Mouse (Mus musculus) adrenal gland, adult 10 weeks (tissue): ENCODE data around the gene Olfr884. TPM values are rescaled to one million over a fixed set of nuclear protein-coding genes. Genes with fewer than 3 reads are reported as not detected.

Experiments used
- polyA plus RNA-seq: library from polyadenylated mRNA; stranded (reverse); fragments of 350-450 nt; fragmentation: Illumina TruSeq; extraction: RNeasy Lipid Tissue Mini Kit (QIAGEN cat#74804); gene quantifications from one replicate; pipeline ENCODE4 v1.2.3, GENCODE M21; 2014; ENCODE audit warnings: low read depth, low replicate concordance

Olfr884 gene
- polyA plus RNA-seq: not detected

GRCm38 (mm10) chr9:38046255-38046654, at the start of gene Olfr884:
Gene Olfr884 (plus strand): TSS chr9:38046555.

DNA sequence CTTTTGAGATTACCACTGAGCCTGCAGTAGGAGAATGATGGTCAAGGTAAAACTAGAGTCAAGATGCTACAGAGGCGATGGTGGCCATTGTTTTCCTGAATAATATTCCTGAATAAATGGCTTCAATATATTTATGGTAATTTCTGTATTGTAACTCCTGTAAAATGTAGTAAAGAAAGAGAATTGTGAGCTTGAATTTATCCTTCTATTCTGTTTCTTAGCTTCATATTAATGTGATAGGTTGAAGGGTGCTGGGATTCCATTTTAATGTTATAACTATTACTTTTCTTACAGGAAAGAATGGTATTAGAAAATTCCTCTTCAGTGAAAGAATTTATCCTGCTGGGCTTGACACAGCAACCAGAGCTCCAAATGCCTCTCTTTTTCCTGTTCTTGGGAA, 20.8 kb upstream of the Olfr884 start, which contains the start of gene Olfr883:
Gene Olfr883 (plus strand): TSS at position 301 of the 400 bp plus-strand sequence.

GRCm38 (mm10) chr9:38061022-38061421, 14.7 kb downstream of the Olfr884 start, which contains the start of gene Olfr885:
Gene Olfr885 (plus strand): TSS chr9:38061322.

GRCm38 (mm10) chr9:38083772-38084171, 37.4 kb downstream of the Olfr884 start, which contains the start of gene Olfr887:
Gene Olfr887 (plus strand): TSS chr9:38084072.

Other genes starting within 250 kb of the Olfr884 start
- not detected for gene Olfr876, start 243.5 kb upstream of the Olfr884 start, polyA plus RNA-seq
- 0.87 TPM for gene Olfr877, start 192.3 kb upstream of the Olfr884 start, polyA plus RNA-seq
- not detected for gene Olfr145, start 149.8 kb upstream of the Olfr884 start, polyA plus RNA-seq
- not detected for gene Olfr878, start 128.7 kb upstream of the Olfr884 start, polyA plus RNA-seq
- not detected for gene Olfr881, start 54.7 kb upstream of the Olfr884 start, polyA plus RNA-seq
- not detected for gene Olfr883, start 20.7 kb upstream of the Olfr884 start, polyA plus RNA-seq
- gene Olfr885, start 14.8 kb downstream of the Olfr884 start, polyA plus RNA-seq: not detected
- gene Olfr887, start 37.5 kb downstream of the Olfr884 start, polyA plus RNA-seq: not detected
- gene Olfr888, start 61.6 kb downstream of the Olfr884 start, polyA plus RNA-seq: not detected
- not detected for gene Olfr889, start 68.6 kb downstream of the Olfr884 start, polyA plus RNA-seq
- gene Olfr890, start 96.0 kb downstream of the Olfr884 start, polyA plus RNA-seq: not detected
- gene Olfr891, start 134.3 kb downstream of the Olfr884 start, polyA plus RNA-seq: not detected
- gene Olfr893, start 161.8 kb downstream of the Olfr884 start, polyA plus RNA-seq: not detected
- gene Olfr894, start 171.5 kb downstream of the Olfr884 start, polyA plus RNA-seq: not detected
- gene Olfr143, start 206.2 kb downstream of the Olfr884 start, polyA plus RNA-seq: not detected
- not detected for gene Olfr895, start 221.3 kb downstream of the Olfr884 start, polyA plus RNA-seq
- gene Olfr896-ps1, start 244.6 kb downstream of the Olfr884 start, polyA plus RNA-seq: not detected